Mouse (Mus musculus): ENCODE measurements around the gene Fyco1. TPM values are rescaled to one million over a fixed set of nuclear protein-coding genes. Genes with fewer than 3 reads are reported as not detected.

The Fyco1 gene
- polyA plus RNA-seq, 1 experiment from 2014 or later, result 5.8 TPM

Other genes starting within 250 kb of the Fyco1 start
- gene Slc6a20b, start 219.3 kb downstream of the Fyco1 start, polyA plus RNA-seq (2014; fragmentation: Nextera tagmentation; extraction: Ambion mirVana), result 0.03 and 0.18 TPM in 2 replicates
- 0.14 TPM in 1 of 2 replicates, not detected in the other for gene Ccr9, start 173.5 kb downstream of the Fyco1 start, polyA plus RNA-seq (2014; fragmentation: Nextera tagmentation; extraction: Ambion mirVana)
- 0.13 and 0.18 TPM in 2 replicates for gene Slc6a20a, start 173.0 kb downstream of the Fyco1 start, polyA plus RNA-seq (2014; fragmentation: Nextera tagmentation; extraction: Ambion mirVana)
- gene Lztfl1, start 134.2 kb downstream of the Fyco1 start, polyA plus RNA-seq (2014; fragmentation: Nextera tagmentation; extraction: Ambion mirVana), result 56.1 and 60.1 TPM in 2 replicates
- gene Cxcr6, start 45.4 kb downstream of the Fyco1 start, polyA plus RNA-seq (2014; fragmentation: Nextera tagmentation; extraction: Ambion mirVana), result 0.18 TPM in 1 of 2 replicates, not detected in the other
- gene Xcr1, start 10.1 kb upstream of the Fyco1 start, polyA plus RNA-seq (2014; fragmentation: Nextera tagmentation; extraction: Ambion mirVana), result not detected in 2 replicates
- gene Ccr1, start 116.8 kb upstream of the Fyco1 start, polyA plus RNA-seq (2014; fragmentation: Nextera tagmentation; extraction: Ambion mirVana), result 0.98 and 1.3 TPM in 2 replicates
- not detected in 2 replicates for gene Ccr1l1, start 126.5 kb upstream of the Fyco1 start, polyA plus RNA-seq (2014; fragmentation: Nextera tagmentation; extraction: Ambion mirVana)
- not detected in 2 replicates for gene Ccr3, start 170.1 kb upstream of the Fyco1 start, polyA plus RNA-seq (2014; fragmentation: Nextera tagmentation; extraction: Ambion mirVana)

Measured in embryonic facial prominence, embryonic 11.5 days (tissue).